21 mouse cellular contexts compared by ENCODE assay signal in the genomic region with DNA sequence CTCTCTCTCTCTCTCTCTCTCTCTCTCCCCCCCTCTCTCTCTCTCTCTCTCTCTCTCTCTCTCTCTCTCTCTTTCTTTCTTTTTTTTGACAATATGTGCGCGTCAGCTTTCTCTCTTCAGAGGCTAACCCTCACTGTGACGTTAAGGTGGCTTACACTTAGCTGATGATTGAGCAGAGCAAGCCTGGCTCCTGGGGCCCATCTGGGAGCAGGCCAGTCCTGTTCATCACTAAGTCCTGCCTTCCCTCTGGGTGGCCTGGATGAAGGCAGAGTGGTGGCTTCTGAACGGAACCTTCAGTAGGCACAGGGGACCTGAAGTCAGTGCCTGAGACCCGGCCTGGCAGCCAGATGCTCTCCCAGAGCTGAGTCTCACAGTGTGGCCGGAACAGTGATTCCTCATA.
DNase-seq lines count a peak whose midpoint lies in the region; ATAC-seq lines count a peak whose summit lies in the region.
"Had no signal": no experiment of that assay in that cellular context is flagged by ENCODE, and none has a peak within 500 bp of the region (broad histone marks: within the 10 kb centered on the region; RNA-seq: fewer than 3 reads in every experiment).

No protein-coding gene starts in this region.

- H3K27me3 ChIP-seq in embryonic facial prominence, embryonic 10.5 days (replicated peaks; ENCODE audit: low read depth, poor library complexity, severe bottlenecking): no peaks in the 10 kb centered on the region
- H3K27me3 ChIP-seq in neural tube, embryonic 11.5 days (ENCODE audit: control insufficient read depth, insufficient read depth, low read length): no peaks in the 10 kb centered on the region
- no peaks in the 10 kb centered on the region for H3K27me3 ChIP-seq in midbrain, embryonic 10.5 days (ENCODE audit: low read depth, poor library complexity, severe bottlenecking)
- H3K27me3 ChIP-seq: embryonic facial prominence, embryonic 12.5 days; forebrain, embryonic 12.5 days; liver, embryonic 15.5 days; lung, embryonic 15.5 days; midbrain, embryonic 12.5 days; neural tube, embryonic 12.5 days had no signal

- H3K9me3 ChIP-seq in embryonic facial prominence, embryonic 10.5 days: peaks cover 5% of the 10 kb centered on the region; the same call in 1 of the 2 replicates
- no peaks in the 10 kb centered on the region for H3K9me3 ChIP-seq in neural tube, embryonic 11.5 days (ENCODE audit: control insufficient read depth, low read length)
- H3K9me3 ChIP-seq in midbrain, embryonic 10.5 days (replicated peaks): 0 out of 2 replicates have a peak, but pooled peaks cover 5% of the 10 kb centered on the region
- H3K9me3 ChIP-seq: embryonic facial prominence, embryonic 12.5 days; forebrain, embryonic 12.5 days; hindbrain, embryonic 10.5 days; liver, embryonic 15.5 days; lung, embryonic 15.5 days; midbrain, embryonic 12.5 days; neural tube, embryonic 12.5 days had no signal

- peaks cover 4% of the 10 kb centered on the region; the same call in 1 of the 2 replicates for H3K4me1 ChIP-seq in embryonic facial prominence, embryonic 10.5 days
- no peaks in the 10 kb centered on the region for H3K4me1 ChIP-seq in neural tube, embryonic 11.5 days (ENCODE audit: control insufficient read depth, insufficient read depth, low read length)
- H3K4me1 ChIP-seq in midbrain, embryonic 10.5 days: no peaks in the 10 kb centered on the region
- H3K4me1 ChIP-seq: forebrain, embryonic 12.5 days; midbrain, embryonic 12.5 days; neural tube, embryonic 12.5 days had no signal

- H3K4me2 ChIP-seq in neural tube, embryonic 11.5 days (ENCODE audit: low read depth): no peak overlapping the region
- H3K4me2 ChIP-seq: embryonic facial prominence, embryonic 12.5 days; forebrain, embryonic 12.5 days; heart, embryonic 11.5 days; lung, embryonic 15.5 days; midbrain, embryonic 12.5 days; neural tube, embryonic 12.5 days had no signal

- H3K4me3 ChIP-seq in embryonic facial prominence, embryonic 10.5 days: no peak overlapping the region
- H3K4me3 ChIP-seq in neural tube, embryonic 11.5 days (ENCODE audit: low read depth, low read length): no peak overlapping the region
- no peak overlapping the region for H3K4me3 ChIP-seq in midbrain, embryonic 10.5 days
- H3K4me3 ChIP-seq: embryonic facial prominence, embryonic 12.5 days; forebrain, embryonic 12.5 days; hindbrain, embryonic 10.5 days; lung, embryonic 15.5 days; midbrain, embryonic 12.5 days; neural tube, embryonic 12.5 days had no signal

- peak; percentile 52 for DNase-seq in heart, adult 11 months
- DNase-seq in heart, postnatal 10 days: no peak
- peak; percentile 7 for DNase-seq in thymus, postnatal 25 days
- DNase-seq in thymus, postnatal 14 days: no peak
- DNase-seq in embryonic facial prominence, embryonic 10.5 days (ENCODE audit: low spot score): peak; percentile 20
- peak; percentile 12 for DNase-seq in neural tube, embryonic 11.5 days (ENCODE audit: low spot score)
- DNase-seq in right cerebral cortex, adult 2 months (ENCODE audit: low spot score in 2 of 2): no peak
- DNase-seq in midbrain, embryonic 10.5 days (ENCODE audit: low spot score): no peak
- DNase-seq: adrenal gland, postnatal 25 days; cerebellum, adult 8-10 months; gastrocnemius, postnatal 10 days; kidney, adult 11 months; layer of hippocampus, adult 9-11 months had no signal

- no peak overlapping the region for H3K27ac ChIP-seq in embryonic facial prominence, embryonic 10.5 days (replicated peaks)
- no peak overlapping the region for H3K27ac ChIP-seq in neural tube, embryonic 11.5 days (ENCODE audit: low read depth, low read length)
- no peak overlapping the region for H3K27ac ChIP-seq in midbrain, embryonic 10.5 days (replicated peaks)
- H3K27ac ChIP-seq: embryonic facial prominence, embryonic 12.5 days; forebrain, embryonic 12.5 days; hindbrain, embryonic 10.5 days; lung, embryonic 15.5 days; midbrain, embryonic 12.5 days; neural tube, embryonic 12.5 days had no signal

- intact Hi-C loops in heart, postnatal 10 days (cut with DNase I): no loop called here

- H3K9ac ChIP-seq in neural tube, embryonic 11.5 days (ENCODE audit: low read length): no peak overlapping the region
- H3K9ac ChIP-seq: embryonic facial prominence, embryonic 12.5 days; forebrain, embryonic 12.5 days; liver, embryonic 15.5 days; lung, embryonic 15.5 days; midbrain, embryonic 12.5 days; neural tube, embryonic 12.5 days had no signal

- WGBS in embryonic facial prominence, embryonic 10.5 days: 60% methylated on average over 6 of the region's 6 CpGs
- 67% methylated on average over 6 of the region's 6 CpGs for WGBS in neural tube, embryonic 11.5 days
- WGBS in midbrain, embryonic 10.5 days: 68% methylated on average over 6 of the region's 6 CpGs

- no peaks in the 10 kb centered on the region for H3K36me3 ChIP-seq in embryonic facial prominence, embryonic 10.5 days (replicated peaks)
- no peaks in the 10 kb centered on the region for H3K36me3 ChIP-seq in neural tube, embryonic 11.5 days (ENCODE audit: control insufficient read depth, insufficient read depth, low read length)
- no peaks in the 10 kb centered on the region for H3K36me3 ChIP-seq in midbrain, embryonic 10.5 days
- H3K36me3 ChIP-seq: embryonic facial prominence, embryonic 12.5 days; forebrain, embryonic 12.5 days; hindbrain, embryonic 10.5 days; liver, embryonic 15.5 days; lung, embryonic 15.5 days; midbrain, embryonic 12.5 days; neural tube, embryonic 12.5 days had no signal

- no peak for ATAC-seq in neural tube, embryonic 11.5 days (ENCODE audit: insufficient read depth, low FRiP score, low TSS enrichment)

Comparison
In these comparisons a context has a peak if more than half of its experiments do, and no peak if none do; other contexts are left out.
1. DNase-seq: peak in heart, adult 11 months (single experiment), thymus, postnatal 25 days (single experiment), embryonic facial prominence, embryonic 10.5 days (single experiment) and neural tube, embryonic 11.5 days (single experiment); none in heart, postnatal 10 days (0 of 2), thymus, postnatal 14 days (single experiment), right cerebral cortex, adult 2 months (0 of 2) and midbrain, embryonic 10.5 days (single experiment).